Mouse (Mus musculus) lung, postnatal 0 days (tissue): ENCODE measurements around the gene Gm37240. TPM values are rescaled to one million over a fixed set of nuclear protein-coding genes. Genes with fewer than 3 reads are reported as not detected.

Experiments
- ATAC-seq: fragments of 200-750 bp; cut with Nextera tagmentation; 2 replicates; pipeline ENCODE4 v1.8.0; 2017; ENCODE audit warnings: moderate library complexity
- DNase-seq: peaks from one replicate; pipeline ENCODE4 v3.0.0-alpha.2; 2016; ENCODE audit warnings: low spot score
- H3K27ac ChIP-seq: fragments of 300-500 bp; sonication (generic); 2 replicates; pipeline ENCODE4 v1.5.1; 2014; ENCODE audit warnings: antibody characterized with exemption, mild to moderate bottlenecking, low read length, mixed read lengths
- H3K27me3 ChIP-seq: fragments of 300-500 bp; sonication (generic); replicated peaks from 2 replicates; pipeline ENCODE4 v1.6.1; 2014; ENCODE audit warnings: low read length, mixed read lengths; ENCODE audit not compliant: insufficient read depth
- H3K36me3 ChIP-seq: fragments of 300-500 bp; sonication (generic); 2 replicates; pipeline ENCODE4 v1.6.1; 2014; ENCODE audit warnings: low read length, mixed read lengths; ENCODE audit not compliant: insufficient read depth
- H3K4me1 ChIP-seq: fragments of 300-500 bp; sonication (generic); 2 replicates; pipeline ENCODE4 v1.6.1; 2014; ENCODE audit warnings: antibody characterized with exemption, low read depth, low read length, mixed read lengths; ENCODE audit not compliant: insufficient read depth
- H3K4me2 ChIP-seq: fragments of 300-500 bp; sonication (generic); replicated peaks from 2 replicates; pipeline ENCODE4 v1.6.1; 2014; ENCODE audit warnings: low read depth, mild to moderate bottlenecking, low read length, moderate library complexity, mixed read lengths
- H3K4me3 ChIP-seq: fragments of 300-500 bp; sonication (generic); 2 replicates; pipeline ENCODE4 v1.5.1; 2014; ENCODE audit warnings: low read depth, low read length
- H3K9ac ChIP-seq: fragments of 300-500 bp; sonication (generic); replicated peaks from 2 replicates; pipeline ENCODE4 v1.6.1; 2014; ENCODE audit warnings: low read depth, mild to moderate bottlenecking
- H3K9me3 ChIP-seq: fragments of 300-500 bp; sonication (generic); 2 replicates; pipeline ENCODE4 v1.6.1; 2016; ENCODE audit warnings: low read length, mixed read lengths
- CTCF ChIP-seq: IDR thresholded peaks from 2 replicates; pipeline ENCODE4 v1.5.1; 2016; ENCODE audit warnings: antibody characterized with exemption, mild to moderate bottlenecking
- EP300 ChIP-seq: IDR thresholded peaks from 2 replicates; pipeline ENCODE4 v1.6.1; 2016; ENCODE audit warnings: antibody characterized with exemption, mild to moderate bottlenecking, control low read depth
- WGBS: fragments of 180-500 bp; shearing (Covaris S2); extraction: QIAGEN DNeasy Blood & Tissue Kit; methylation state at CpG from one replicate; pipeline ENCODE4 v1.1.7; 2014; 5-methylcytosine and 5-hydroxymethylcytosine counted together
- polyA plus RNA-seq: library from polyadenylated mRNA; unstranded; fragments of >200 nt; fragmentation: Nextera tagmentation; extraction: Ambion mirVana; gene quantifications from 2 replicates; pipeline ENCODE4 v1.2.1, GENCODE M21; 2015

The Gm37240 gene
- polyA plus RNA-seq, 1 experiment from 2014 or later: 8.9 TPM

DNA sequence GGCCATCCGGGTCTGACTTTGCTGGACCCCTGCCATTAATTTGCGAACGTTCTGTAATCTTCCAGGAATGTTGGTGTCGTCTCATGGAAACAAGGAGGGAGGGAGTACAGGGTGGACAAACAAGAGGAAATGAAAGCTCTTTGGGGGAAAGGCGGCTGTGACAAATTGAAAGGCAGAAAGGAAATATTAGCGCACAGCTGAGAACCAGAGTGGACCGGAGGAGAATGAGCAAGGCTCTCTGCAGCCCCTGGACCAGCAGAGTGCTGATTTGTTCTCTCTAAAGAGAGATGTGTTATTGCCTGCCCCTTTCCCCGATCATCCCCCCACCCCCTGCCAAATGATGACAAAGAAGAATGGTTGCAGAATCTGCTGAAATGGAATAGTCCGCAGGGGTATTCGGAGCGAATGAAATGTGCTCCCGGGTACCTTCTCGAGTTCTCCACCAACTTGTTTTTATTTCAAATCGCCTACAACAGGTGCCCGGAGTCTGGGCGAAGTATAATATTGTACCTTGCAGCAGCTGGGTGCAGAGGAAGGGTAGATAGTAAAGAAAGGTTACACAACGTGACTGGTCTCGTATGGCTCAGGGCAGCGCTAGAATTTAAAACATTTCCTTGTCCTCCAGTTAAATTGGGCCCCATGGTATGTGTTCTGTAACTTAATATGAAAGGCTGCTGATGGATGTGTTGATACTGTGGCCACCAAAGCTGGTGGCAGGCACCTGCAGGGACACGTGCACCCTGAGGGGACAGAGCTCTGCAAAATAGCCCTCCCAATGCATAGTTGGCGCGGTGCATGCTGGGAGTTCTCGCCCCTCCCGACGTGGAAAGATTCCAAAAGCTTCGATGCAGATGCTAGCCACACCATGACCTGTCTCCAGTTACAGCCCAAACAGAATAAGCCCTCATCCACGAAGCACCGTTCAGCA is 712.5 kb downstream of the Gm37240 start:
- no peaks in the 10 kb centered on the region for H3K4me1 ChIP-seq

DNA sequence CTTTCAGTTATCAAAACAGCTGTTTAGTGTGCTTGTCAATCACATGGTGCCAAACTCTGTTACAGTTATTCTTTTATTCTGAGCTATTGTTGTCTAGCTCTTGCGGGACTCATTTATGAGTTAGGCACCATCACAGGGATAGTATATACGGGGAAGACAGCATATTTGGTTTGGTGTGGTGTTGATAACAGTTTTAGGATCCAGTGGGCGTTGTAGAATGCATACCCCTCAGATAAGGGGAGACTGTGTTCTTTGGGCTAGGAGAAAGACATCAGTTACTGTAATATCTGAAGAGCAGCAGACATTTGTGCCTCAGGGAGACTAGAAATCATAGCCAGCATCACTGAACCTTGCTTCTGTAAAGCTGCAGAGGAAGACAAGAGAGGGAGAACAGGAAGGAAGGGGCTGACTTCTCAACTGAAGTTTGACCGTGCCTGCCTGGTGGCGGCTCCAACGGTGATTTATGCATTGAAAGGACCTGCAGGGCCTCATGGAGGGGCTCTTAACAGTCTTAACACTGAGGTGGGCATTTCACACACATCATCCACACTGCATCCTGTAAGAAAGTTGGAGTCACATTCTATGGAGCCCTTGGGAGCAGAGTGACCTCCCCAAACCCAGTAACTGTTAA is 713.8 kb downstream of the Gm37240 start:
- Histone ChIP-seq H3K4me3 (no peak overlapping the region), H3K36me3 (no peaks in the 10 kb centered on the region), H3K27ac (no peak overlapping the region), H3K4me2 (no peak overlapping the region), H3K4me1 (no peaks in the 10 kb centered on the region), H3K9ac (no peak overlapping the region), H3K27me3 (no peaks in the 10 kb centered on the region), H3K9me3 (no peaks in the 10 kb centered on the region)
- TF ChIP-seq EP300 (no peak), CTCF (no peak)
- ATAC-seq (no peak), DNase-seq (no peak)
- WGBS: 49% methylated on average over 6 of the region's 6 CpGs

More for the DNA sequence above, 712.5 kb downstream of the Gm37240 start:
- DNase-seq (peak; percentile 47), ATAC-seq (peak; percentile 33)
- Histone ChIP-seq H3K9me3 (no peaks in the 10 kb centered on the region), H3K27ac (no peak overlapping the region), H3K4me3 (no peak overlapping the region), H3K36me3 (no peaks in the 10 kb centered on the region), H3K27me3 (no peaks in the 10 kb centered on the region), H3K9ac (no peak overlapping the region), H3K4me2 (peak overlapping the region; percentile 19; the same call in 1 of the 2 replicates)
- TF ChIP-seq CTCF (no peak), EP300 (no peak)
- WGBS: 49% methylated on average over 28 of the region's 28 CpGs

DNA sequence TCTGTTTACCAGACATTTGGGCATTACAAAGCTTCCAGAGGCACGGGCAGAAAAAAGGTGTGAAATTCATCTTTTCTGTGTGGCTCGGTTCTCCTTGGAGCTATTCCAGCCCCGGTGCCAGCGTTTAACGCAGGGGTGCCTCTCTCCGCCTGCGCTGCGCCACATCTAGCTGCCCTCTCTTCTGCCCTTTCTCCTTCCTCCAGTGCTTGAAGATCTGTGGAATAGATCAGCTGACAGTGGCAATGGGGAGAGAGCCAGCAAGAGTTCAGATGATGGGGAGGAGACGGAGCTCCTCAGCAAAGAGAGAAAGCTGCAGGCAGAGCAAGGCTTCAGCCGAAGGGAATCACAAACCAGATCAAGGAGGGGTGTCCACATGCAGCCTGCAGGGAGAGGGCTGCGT is 714.8 kb downstream of the Gm37240 start:
- DNase-seq (no peak), ATAC-seq (no peak)
- Histone ChIP-seq H3K9me3 (no peaks in the 10 kb centered on the region), H3K4me1 (no peaks in the 10 kb centered on the region), H3K36me3 (no peaks in the 10 kb centered on the region), H3K9ac (no peak overlapping the region), H3K4me3 (no peak overlapping the region), H3K27ac (no peak overlapping the region), H3K27me3 (no peaks in the 10 kb centered on the region), H3K4me2 (no peak overlapping the region)
- 50% methylated on average over 11 of the region's 11 CpGs for WGBS
- TF ChIP-seq CTCF: no peak
- TF ChIP-seq EP300: no peak

DNA sequence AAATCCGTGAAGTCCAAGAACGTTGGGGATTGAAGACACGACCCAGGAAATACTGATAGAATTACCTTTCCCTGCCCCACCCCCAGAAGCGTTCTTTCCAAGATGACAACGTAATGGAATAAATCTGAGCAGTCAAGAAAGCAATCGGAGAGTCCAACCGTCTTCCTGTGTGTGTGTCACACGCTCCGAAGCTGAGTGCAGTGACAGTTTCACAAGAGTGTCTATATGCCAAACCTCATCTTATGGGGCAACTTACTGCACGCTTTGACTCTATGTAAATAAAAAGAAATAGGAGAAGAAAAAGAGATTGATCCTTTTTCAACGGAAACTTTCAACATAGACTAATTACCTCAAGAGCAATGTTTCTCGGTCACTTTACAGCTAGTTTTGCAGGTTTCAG is 715.2 kb downstream of the Gm37240 start:
- Histone ChIP-seq H3K4me3 (no peak overlapping the region), H3K27me3 (no peaks in the 10 kb centered on the region), H3K27ac (no peak overlapping the region), H3K36me3 (no peaks in the 10 kb centered on the region), H3K9ac (no peak overlapping the region), H3K4me2 (no peak overlapping the region), H3K9me3 (no peaks in the 10 kb centered on the region), H3K4me1 (no peaks in the 10 kb centered on the region)
- no peak for DNase-seq
- ATAC-seq: no peak
- TF ChIP-seq CTCF: no peak
- TF ChIP-seq EP300: no peak
- WGBS: 56% methylated on average over 12 of the region's 12 CpGs

DNA sequence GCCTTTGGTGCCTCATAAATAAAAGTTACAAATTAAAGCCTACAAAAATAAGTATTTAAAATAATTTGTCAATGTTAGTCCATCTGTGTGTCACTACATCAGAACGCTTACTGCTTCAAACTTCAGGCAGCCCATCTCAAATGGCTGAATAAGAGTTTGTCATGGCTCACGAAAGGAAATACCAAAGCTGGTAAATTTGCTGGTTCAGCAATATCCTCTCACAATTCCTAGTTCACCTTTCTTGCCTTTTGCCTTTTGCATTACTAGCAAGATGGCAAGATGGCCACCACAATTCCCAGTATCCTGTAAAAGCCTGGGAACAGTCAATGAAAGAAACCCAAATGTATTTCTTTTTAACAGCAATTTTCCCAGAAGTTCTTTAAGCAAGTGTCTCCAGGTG is 718.5 kb downstream of the Gm37240 start:
- Histone ChIP-seq H3K4me3 (no peak overlapping the region), H3K9me3 (no peaks in the 10 kb centered on the region), H3K4me2 (no peak overlapping the region), H3K27ac (no peak overlapping the region), H3K36me3 (no peaks in the 10 kb centered on the region), H3K27me3 (no peaks in the 10 kb centered on the region), H3K4me1 (no peaks in the 10 kb centered on the region), H3K9ac (no peak overlapping the region)
- no peak for DNase-seq
- no peak for ATAC-seq
- TF ChIP-seq CTCF (no peak), EP300 (no peak)
- 79% methylated on average over 2 of the region's 2 CpGs for WGBS

DNA sequence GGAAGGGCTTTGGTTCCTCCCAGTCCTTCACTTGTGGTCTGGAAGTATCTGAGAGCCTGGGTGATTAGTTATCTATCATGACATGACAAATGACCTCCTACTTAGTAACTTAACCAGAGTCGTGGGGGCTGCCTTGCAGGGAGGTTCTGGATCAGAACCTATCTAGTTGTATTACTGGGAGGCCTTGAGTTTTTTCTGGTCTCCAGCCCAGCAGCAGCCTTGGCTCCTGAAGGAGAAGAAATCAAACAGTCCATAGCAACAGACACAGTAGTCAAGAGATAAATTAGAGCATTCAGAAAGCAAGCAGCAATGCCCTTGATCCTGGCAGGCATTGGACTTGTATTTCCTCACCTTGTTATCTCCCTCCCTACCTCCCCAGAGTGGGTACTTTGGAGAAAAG is 722.4 kb downstream of the Gm37240 start:
- ATAC-seq (no peak), DNase-seq (no peak)
- Histone ChIP-seq H3K9me3 (no peaks in the 10 kb centered on the region), H3K27me3 (no peaks in the 10 kb centered on the region), H3K9ac (no peak overlapping the region), H3K36me3 (no peaks in the 10 kb centered on the region), H3K27ac (no peak overlapping the region), H3K4me3 (no peak overlapping the region), H3K4me1 (no peaks in the 10 kb centered on the region), H3K4me2 (no peak overlapping the region)
- 11% methylated on average over 1 of the region's 1 CpGs for WGBS
- TF ChIP-seq EP300: no peak
- no peak for TF ChIP-seq CTCF
